Mouse (Mus musculus): ENCODE measurements at regions not wholly inside any gene's neighbourhood (a gene's known extent, or its start where the extent isn't known, plus 50 kb on each side); places are given as distances from the start of the nearest gene placed in this dataset.

DNA sequence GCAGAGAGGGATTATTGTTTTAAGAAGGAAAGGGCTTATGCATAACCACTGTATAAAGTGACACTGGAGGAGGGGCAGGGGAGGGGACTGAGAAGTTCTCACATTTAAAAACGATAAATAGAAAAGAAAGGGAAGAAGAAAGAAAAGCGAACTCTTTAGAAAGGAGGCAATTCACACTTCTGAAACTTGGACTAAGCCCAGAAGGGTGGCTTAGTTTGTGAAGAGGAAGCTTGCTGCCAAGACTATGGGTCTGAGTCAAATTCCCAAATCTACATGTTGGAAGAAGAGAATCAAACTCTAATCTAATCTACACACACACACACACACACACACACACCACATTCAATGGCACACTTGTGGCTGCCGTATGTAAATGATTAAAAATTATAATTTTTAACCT lies 50.3 kb upstream of the Ctnnd2 start:
- TF ChIP-seq ZC3H11A (IDR thresholded peaks at IDR 0.05; ENCODE audit: borderline replicate concordance, low read depth, low read length) (no peak), CHD2 (IDR thresholded peaks at IDR 0.05; ENCODE audit: low read depth, low read length) (no peak), ZNF384 (IDR thresholded peaks at IDR 0.05; ENCODE audit: low read depth, low read length) (no peak), MAFK (IDR thresholded peaks at IDR 0.05; ENCODE audit: insufficient read depth, low read depth, low read length) (no peak), HCFC1 (IDR thresholded peaks at IDR 0.05; ENCODE audit: borderline replicate concordance, insufficient read depth, low read length) (no peak)
